Mouse (Mus musculus) urinary bladder, postnatal 10 days (tissue): ENCODE results near the gene Ccdc181.

Source experiments
- DNase-seq: peaks from one replicate; pipeline ENCODE4 v3.0.0; 2022; ENCODE audit warnings: low spot score

The Ccdc181 gene

DNA sequence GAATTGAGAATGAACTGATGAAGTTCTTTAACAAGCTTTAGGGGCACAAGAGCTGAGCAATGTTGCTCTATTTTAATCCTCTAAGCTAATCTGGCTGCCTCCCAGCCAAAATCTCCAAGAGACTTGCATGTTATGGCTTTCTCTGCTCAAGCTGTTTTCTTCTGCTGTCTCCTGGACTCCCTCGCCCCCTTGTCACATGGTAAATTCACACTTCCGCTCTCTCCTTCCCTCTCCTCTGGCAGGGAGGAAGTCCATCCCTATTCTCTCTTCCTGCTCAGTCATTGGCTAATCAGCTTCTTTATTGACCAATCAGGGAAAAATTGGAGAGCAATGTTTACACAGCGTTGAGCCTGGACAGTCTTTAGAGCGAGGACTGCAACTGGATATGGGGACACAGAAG, 60.5 kb downstream of the Ccdc181 start:
- no peak for DNase-seq
